Mouse (Mus musculus) hindbrain, embryonic 16.5 days (tissue): ENCODE measurements at regions not wholly inside any gene's neighbourhood (a gene's known extent, or its start where the extent isn't known, plus 50 kb on each side); places are given as distances from the start of the nearest gene placed in this dataset.
A peak's percentile ranks its signal among the peaks of the same experiment; 100 is the strongest.

Experiments
- ATAC-seq: fragments of 200-750 bp; cut with Nextera tagmentation; 2 replicates; pipeline ENCODE4 v1.8.0; 2017; ENCODE audit warnings: moderate TSS enrichment, moderate library complexity
- H3K27ac ChIP-seq: fragments of 300-500 bp; sonication (generic); 2 replicates; pipeline ENCODE4 v1.5.1; 2014; ENCODE audit warnings: low read depth, mild to moderate bottlenecking, control low read depth, low read length, moderate library complexity
- H3K27me3 ChIP-seq: fragments of 300-500 bp; sonication (generic); replicated peaks from 2 replicates; pipeline ENCODE4 v1.6.1; 2014; ENCODE audit warnings: low read length; ENCODE audit not compliant: control insufficient read depth, insufficient read depth
- H3K36me3 ChIP-seq: fragments of 300-500 bp; sonication (generic); 2 replicates; pipeline ENCODE4 v1.6.1; 2014; ENCODE audit warnings: mild to moderate bottlenecking, low read length, moderate library complexity, mixed read lengths; ENCODE audit not compliant: control insufficient read depth, insufficient read depth
- H3K4me1 ChIP-seq: fragments of 300-500 bp; sonication (generic); 2 replicates; pipeline ENCODE4 v1.6.1; 2014; ENCODE audit warnings: low read depth, low read length; ENCODE audit not compliant: control insufficient read depth, insufficient read depth
- H3K4me2 ChIP-seq: fragments of 300-500 bp; sonication (generic); 2 replicates; pipeline ENCODE4 v1.6.1; 2014; ENCODE audit warnings: mild to moderate bottlenecking, low read length, control low read depth, moderate library complexity
- H3K4me3 ChIP-seq: fragments of 300-500 bp; sonication (generic); 2 replicates; pipeline ENCODE4 v1.5.1; 2014; ENCODE audit warnings: mild to moderate bottlenecking, low read length, control low read depth, moderate library complexity
- H3K9ac ChIP-seq: fragments of 300-500 bp; sonication (generic); 2 replicates; pipeline ENCODE4 v1.6.1; 2014; ENCODE audit warnings: low read depth, mild to moderate bottlenecking, control low read depth, low read length, moderate library complexity
- H3K9me3 ChIP-seq: fragments of 300-500 bp; sonication (generic); 2 replicates; pipeline ENCODE4 v1.6.1; 2014; ENCODE audit warnings: mild to moderate bottlenecking, low read length, moderate library complexity; ENCODE audit not compliant: control insufficient read depth
- WGBS: fragments of 180-500 bp; shearing (Covaris S2); extraction: QIAGEN DNeasy Blood & Tissue Kit; methylation state at CpG from one replicate; pipeline ENCODE4 v1.1.7; 2014; 5-methylcytosine and 5-hydroxymethylcytosine counted together

DNA sequence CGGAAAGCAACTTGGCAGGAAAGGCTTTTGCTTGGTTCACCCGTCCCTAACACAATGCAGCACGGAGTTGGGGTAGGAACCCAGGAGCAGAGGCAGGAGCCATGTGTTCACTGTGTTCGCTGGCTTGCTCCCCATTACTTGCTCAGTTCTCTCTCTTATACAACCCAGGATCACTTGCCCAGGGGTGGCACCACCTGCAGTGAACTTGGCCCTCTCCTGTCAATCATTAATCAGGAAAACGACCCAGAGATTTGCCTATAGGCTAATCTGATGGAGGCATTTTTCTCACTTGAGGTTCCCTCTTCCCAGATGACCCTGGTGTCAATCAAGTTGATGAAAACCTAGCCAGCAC lies 202.5 kb downstream of the Pten start:
- no peak for ATAC-seq
- 0 out of 2 replicates have a peak, but pooled peaks cover 2% of the 10 kb centered on the region for H3K27me3 ChIP-seq
- peaks cover 3% of the 10 kb centered on the region; the same call in 1 of the 2 replicates for H3K4me1 ChIP-seq
- H3K4me2 ChIP-seq: no peak overlapping the region
- no peaks in the 10 kb centered on the region for H3K9me3 ChIP-seq
- H3K36me3 ChIP-seq: no peaks in the 10 kb centered on the region
- WGBS: 61% methylated on average over 5 of the region's 5 CpGs
- H3K9ac ChIP-seq: no peak overlapping the region
- no peak overlapping the region for H3K4me3 ChIP-seq
- no peak overlapping the region for H3K27ac ChIP-seq

DNA sequence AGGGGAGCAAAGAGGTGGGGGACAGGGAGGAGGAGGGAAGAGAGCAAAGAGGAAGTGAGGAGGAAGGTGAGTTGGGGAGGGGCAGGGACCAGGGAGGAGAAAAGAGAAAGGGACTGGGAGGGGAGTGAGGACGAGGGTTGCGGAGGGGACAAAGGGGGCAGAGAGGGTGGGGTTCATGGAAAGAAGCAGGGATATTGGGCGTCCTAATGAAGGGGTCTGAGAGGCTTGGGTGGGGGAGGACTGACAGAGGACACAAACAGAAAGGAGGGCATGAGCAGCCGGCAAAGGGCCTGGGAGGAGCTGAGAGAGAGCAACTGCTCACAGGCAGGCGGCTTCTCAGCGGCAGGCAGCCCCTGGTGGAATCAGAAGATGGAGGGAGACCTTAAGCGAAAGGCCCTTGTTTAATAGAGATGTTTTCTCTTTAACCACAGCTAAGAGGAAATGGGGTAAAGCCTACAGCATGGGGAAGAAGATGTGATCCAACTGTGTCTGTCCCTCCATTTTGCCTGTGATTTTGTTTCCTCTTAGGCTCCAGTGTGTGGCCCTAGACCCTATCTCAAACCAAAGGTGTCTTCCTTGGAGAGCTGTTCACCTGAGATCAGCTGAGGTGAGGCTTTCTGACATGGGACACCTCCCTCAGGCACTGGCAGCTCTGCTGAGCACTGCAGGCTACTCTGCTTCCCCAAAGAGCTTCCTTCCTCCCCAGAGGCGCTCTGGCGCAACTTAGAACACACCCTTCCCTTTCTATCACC lies 203.1 kb downstream of the Pten start:
- Histone ChIP-seq H3K27me3 (0 out of 2 replicates have a peak, but pooled peaks cover 2% of the 10 kb centered on the region), H3K9ac (no peak overlapping the region), H3K4me2 (no peak overlapping the region), H3K27ac (no peak overlapping the region), H3K4me1 (peaks cover 3% of the 10 kb centered on the region; the same call in 1 of the 2 replicates), H3K4me3 (no peak overlapping the region), H3K9me3 (no peaks in the 10 kb centered on the region), H3K36me3 (no peaks in the 10 kb centered on the region)
- ATAC-seq: no peak
- 58% methylated on average over 9 of the region's 9 CpGs for WGBS

DNA sequence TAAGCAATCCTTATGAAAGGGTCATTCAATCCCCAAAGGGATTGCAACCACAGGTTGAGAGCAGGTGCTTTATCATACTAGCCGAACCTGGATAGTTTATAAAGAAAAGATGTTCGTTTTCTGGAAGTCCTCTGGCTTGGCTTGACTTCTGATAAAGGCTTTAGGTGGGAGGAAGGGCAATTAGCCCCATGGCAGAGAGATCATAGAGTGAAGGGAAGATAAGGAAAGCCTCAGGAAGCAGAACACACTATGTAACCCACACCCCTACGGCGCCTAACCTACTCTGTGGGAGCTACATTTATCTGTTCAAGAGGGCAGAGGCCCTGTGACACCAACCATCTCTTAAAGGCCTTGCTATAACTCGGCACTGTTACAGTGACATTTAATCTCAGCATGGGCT lies 204.2 kb downstream of the Pten start:
- Histone ChIP-seq H3K4me3 (no peak overlapping the region), H3K9me3 (no peaks in the 10 kb centered on the region), H3K9ac (no peak overlapping the region), H3K27me3 (no peaks in the 10 kb centered on the region), H3K4me1 (peaks cover 3% of the 10 kb centered on the region; the same call in 1 of the 2 replicates), H3K4me2 (no peak overlapping the region), H3K27ac (no peak overlapping the region), H3K36me3 (no peaks in the 10 kb centered on the region)
- 82% methylated on average over 5 of the region's 5 CpGs for WGBS
- no peak for ATAC-seq

DNA sequence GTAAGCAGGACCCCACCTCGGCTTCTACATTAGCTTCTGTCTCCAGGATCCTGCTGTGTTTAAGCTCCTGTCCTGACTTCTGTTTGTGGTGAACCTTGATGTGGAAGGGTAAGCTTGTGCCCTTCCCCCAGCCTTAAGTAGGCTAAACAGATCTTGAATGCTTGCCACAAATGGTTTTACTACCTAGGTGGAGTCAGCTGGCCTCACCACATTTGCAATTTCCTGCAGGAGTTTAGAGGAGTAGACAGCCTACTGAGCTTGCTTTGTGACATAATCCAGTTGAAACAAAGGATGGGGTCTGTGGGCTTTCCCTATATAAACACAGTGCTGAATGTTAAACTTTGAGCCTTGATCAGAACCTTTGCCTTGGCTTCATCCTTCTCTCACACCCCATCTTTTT lies 206.7 kb downstream of the Pten start:
- no peak overlapping the region for H3K4me2 ChIP-seq
- H3K9ac ChIP-seq: no peak overlapping the region
- WGBS: 28% methylated on average over 1 of the region's 1 CpGs
- no peaks in the 10 kb centered on the region for H3K9me3 ChIP-seq
- H3K27me3 ChIP-seq: no peaks in the 10 kb centered on the region
- H3K36me3 ChIP-seq: no peaks in the 10 kb centered on the region
- no peaks in the 10 kb centered on the region for H3K4me1 ChIP-seq
- H3K4me3 ChIP-seq: no peak overlapping the region
- ATAC-seq: no peak
- no peak overlapping the region for H3K27ac ChIP-seq

DNA sequence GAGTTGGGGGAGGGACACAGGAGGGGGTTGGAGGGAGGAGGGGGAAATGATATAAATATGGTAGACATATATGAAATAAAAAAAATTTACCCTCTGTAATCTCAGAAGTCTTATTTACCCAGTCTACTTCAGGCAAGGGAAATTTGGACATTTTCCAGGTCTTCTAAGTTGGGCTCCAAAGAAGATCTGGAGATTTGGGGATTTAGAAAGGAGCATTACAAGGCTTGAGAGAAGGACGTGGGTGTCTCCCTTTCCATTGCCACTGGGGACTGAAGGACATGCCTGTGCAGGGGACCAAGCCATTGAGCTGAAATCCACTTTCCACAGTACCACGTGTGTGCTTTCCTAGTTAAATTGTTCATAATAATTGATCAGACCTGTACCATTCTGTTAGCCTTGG lies 208.2 kb downstream of the Pten start:
- Histone ChIP-seq H3K4me2 (no peak overlapping the region), H3K27ac (no peak overlapping the region), H3K4me1 (no peaks in the 10 kb centered on the region), H3K9me3 (no peaks in the 10 kb centered on the region), H3K27me3 (no peaks in the 10 kb centered on the region), H3K9ac (no peak overlapping the region), H3K36me3 (no peaks in the 10 kb centered on the region), H3K4me3 (no peak overlapping the region)
- WGBS: 72% methylated on average over 2 of the region's 2 CpGs
- ATAC-seq: no peak

DNA sequence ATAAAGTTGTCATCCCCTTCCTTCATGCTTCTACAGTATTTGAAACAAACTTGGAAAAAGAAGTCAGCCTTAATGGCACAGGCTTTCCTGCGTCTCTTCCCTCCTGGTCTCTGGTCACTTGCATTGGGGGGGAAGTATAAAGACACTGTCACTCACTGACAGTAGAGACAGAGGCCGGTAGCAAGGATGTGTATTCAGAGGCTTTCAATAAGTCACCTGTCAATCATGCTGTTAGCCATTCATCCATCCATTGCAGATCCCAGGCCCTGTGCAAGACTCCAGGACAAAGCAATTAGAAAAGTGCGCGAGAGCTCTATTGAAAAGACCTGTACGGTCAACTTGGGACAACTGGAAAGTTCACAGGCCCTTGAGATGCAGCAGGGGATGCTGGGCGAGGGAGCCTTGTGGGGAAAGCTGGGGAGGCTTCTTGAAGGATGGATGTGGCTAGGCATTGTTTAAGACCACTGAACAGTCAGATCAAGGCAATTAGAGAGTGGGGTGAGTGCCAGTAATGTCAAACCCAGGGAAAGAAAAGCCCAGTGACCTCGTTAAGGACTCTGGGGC lies 212.0 kb downstream of the Pten start:
- no peaks in the 10 kb centered on the region for H3K4me1 ChIP-seq
- no peak overlapping the region for H3K9ac ChIP-seq
- no peak for ATAC-seq
- no peaks in the 10 kb centered on the region for H3K27me3 ChIP-seq
- WGBS: 28% methylated on average over 7 of the region's 7 CpGs
- no peaks in the 10 kb centered on the region for H3K36me3 ChIP-seq
- no peak overlapping the region for H3K27ac ChIP-seq
- H3K4me2 ChIP-seq: no peak overlapping the region
- H3K4me3 ChIP-seq: no peak overlapping the region
- no peaks in the 10 kb centered on the region for H3K9me3 ChIP-seq

DNA sequence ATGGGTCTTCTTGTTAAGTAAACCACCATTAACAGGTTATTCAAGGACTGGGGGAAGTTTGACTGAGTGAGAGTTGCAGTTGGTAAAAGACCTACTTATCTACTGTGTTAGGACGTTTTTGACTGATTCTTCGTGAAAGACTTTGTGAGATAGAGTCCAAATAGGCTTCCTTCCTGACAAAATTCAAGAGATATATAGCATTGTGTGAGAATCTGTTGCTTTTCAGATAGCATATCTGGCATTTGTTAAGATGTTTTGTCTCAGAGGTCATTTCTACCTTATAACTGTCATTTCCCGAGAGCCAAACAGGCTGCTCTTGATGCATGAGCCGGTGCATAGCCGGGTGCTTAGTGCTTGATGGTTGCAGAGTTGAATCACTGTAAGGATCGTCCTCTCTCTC lies 214.8 kb downstream of the Pten start:
- Histone ChIP-seq H3K4me1 (no peaks in the 10 kb centered on the region), H3K27me3 (no peaks in the 10 kb centered on the region), H3K4me2 (no peak overlapping the region), H3K36me3 (no peaks in the 10 kb centered on the region), H3K27ac (no peak overlapping the region), H3K4me3 (no peak overlapping the region), H3K9ac (no peak overlapping the region), H3K9me3 (no peaks in the 10 kb centered on the region)
- WGBS: 95% methylated on average over 6 of the region's 6 CpGs
- no peak for ATAC-seq

DNA sequence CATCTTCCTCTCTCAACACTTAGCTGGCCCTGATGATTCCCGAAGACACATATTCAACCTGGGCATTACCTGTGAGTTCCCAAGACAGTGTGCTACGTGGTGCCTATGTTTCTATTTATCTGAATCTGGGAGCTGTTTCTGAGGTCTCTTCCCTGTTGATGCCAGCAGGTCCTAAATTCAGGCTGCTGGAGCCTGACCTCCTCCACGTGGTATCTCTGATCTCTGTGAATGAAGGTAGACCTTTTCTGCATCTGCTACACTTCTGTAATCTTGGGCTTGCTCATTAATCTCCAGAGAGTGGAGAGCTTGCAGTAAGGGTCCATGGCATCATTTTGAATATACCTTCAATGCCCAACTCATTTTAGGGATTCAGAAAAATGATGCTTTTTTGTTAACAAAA lies 215.8 kb downstream of the Pten start:
- no peak for ATAC-seq

DNA sequence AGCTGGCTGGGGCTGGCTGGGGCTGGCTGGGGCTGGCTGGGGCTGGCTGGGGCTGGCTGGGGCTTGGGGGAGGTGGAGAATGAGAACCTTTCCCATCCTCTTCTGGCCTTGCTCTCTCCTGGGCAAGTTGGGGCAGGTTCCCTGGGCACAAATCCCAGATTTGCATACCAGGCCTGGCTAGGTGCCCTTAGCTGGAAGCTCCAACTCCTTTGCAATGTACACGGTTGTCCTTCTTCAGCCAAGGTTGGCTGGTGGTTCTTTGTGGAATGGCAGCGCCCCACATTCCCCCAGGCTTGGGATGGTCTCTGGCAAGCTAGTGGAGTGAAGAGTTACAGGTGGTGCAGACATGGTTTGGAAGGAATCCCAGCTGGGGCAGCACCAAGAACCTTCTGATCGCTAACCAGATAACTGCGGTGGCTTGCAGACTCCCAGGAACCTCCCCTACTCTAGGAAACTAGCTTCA lies 217.5 kb downstream of the Pten start:
- Histone ChIP-seq H3K4me2 (no peak overlapping the region), H3K27ac (no peak overlapping the region), H3K9ac (no peak overlapping the region), H3K9me3 (no peaks in the 10 kb centered on the region), H3K27me3 (no peaks in the 10 kb centered on the region), H3K36me3 (no peaks in the 10 kb centered on the region), H3K4me1 (no peaks in the 10 kb centered on the region), H3K4me3 (no peak overlapping the region)
- peak; percentile 64 for ATAC-seq
- 76% methylated on average over 4 of the region's 4 CpGs for whole genome bisulfite sequencing

More for the DNA sequence above, 215.8 kb downstream of the Pten start:
- Histone ChIP-seq H3K4me2 (no peak overlapping the region), H3K36me3 (no peaks in the 10 kb centered on the region), H3K4me3 (no peak overlapping the region), H3K27me3 (no peaks in the 10 kb centered on the region), H3K9me3 (no peaks in the 10 kb centered on the region), H3K4me1 (no peaks in the 10 kb centered on the region), H3K27ac (no peak overlapping the region), H3K9ac (no peak overlapping the region)
- 90% methylated on average over 3 of the region's 3 CpGs for WGBS
